Mouse (Mus musculus) cerebellum, postnatal 36 days (tissue): ENCODE results near the gene Fam187a.
A peak's percentile ranks its signal among the peaks of the same experiment; 100 is the strongest.

Experiments used
- DNase-seq, 2 experiments: peaks; one replicate each; pipeline ENCODE4 v3.0.0; 2021 to 2022; ENCODE audit warnings: mixed read lengths in 2 of 2

The Fam187a gene

DNA sequence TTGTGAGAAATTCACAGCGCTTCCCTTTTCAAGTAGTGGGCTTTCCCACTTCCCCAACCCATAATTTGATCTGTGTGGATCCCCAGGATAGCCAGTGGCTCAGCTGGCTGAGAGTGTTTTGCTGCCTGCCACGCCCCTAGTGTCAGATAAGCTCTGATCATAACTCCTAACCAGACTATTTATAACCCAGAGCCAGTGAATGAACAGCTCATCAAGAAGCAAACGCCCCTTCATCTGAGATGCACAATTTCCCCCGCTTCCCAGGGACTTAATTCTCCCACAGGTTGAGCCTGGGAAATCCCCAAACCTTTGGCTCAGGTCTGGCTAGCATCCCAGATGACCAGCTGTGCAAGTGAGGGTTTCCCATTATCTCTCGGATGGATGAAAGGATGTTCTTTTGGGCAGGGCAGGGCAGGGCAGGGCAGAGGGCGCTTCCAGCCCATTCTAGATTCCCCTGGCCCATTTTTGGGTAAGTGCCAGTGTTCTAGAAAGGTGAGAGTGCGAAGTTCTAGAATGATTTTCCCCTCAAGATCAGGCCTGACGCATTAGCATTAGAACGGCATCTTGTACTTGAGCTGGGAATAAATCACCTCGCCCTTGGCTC is at the start of gene Fam187a:
Fam187a (plus strand) TSS at position 554 of the 604 bp plus-strand sequence.
- DNase-seq, result no peak

DNA sequence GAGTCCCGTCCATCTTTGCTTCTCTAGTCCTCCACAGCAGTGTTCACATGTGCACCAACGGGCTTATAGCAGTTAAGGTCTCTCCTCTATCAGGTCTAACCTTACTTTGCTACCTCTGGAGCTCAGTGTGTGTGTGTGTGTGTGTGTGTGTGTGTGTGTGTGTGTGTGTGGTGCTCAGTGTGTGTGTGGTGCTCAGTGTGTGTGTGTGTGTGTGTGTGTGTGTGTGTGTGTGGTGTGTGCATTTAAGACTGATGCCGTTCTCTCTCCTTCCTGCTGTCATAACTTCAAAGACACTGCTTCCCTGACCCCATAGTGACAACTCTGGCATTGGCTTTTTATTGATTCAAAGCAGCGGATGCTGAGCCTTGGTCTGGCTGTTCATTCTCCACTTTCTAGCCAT is 49.4 kb upstream of the Fam187a start, which contains the start of gene Higd1b:
Higd1b (plus strand) TSS at position 301 of the 400 bp plus-strand sequence.
- DNase-seq, result no peak

DNA sequence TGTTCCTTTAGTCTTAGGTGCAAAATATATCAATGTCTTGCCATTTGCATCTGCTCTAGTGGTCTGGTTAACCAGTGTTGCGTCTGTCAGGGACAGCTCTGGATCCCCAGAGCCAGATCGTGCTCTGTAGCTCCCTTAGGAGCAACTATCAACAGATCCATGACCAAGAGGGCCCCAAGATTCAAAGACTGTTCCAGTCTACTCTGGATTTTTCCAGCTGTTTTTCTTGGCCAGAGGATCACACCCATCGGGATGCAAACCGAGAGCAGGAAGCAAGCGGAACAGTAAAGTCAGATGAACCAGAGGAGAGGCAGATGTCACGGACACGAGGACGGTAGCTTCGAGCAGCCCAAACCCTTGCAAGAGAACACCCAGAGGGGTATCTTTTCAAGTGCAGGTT is 48.8 kb upstream of the Fam187a start:
- DNase-seq, result no peak

DNA sequence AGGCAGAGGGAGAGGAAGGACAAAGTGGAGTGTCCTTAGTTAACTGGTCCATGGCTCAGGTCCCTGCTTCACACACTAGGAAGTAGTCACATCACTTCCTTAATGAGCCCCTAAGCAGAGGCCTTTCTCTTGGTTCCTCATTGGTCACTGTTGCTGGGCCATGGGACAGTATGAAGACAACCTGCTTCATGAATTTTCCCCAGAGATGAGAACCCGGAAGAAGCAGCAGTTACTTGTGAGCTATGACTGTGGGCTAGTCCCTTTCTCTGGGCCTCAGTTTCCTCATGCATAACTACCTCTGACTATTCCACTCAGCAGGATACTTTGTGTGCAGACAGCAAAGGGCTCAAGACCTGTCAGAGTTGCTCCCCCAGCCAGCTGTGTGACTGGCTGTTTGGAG is 47.6 kb upstream of the Fam187a start:
- DNase-seq, result no peak

DNA sequence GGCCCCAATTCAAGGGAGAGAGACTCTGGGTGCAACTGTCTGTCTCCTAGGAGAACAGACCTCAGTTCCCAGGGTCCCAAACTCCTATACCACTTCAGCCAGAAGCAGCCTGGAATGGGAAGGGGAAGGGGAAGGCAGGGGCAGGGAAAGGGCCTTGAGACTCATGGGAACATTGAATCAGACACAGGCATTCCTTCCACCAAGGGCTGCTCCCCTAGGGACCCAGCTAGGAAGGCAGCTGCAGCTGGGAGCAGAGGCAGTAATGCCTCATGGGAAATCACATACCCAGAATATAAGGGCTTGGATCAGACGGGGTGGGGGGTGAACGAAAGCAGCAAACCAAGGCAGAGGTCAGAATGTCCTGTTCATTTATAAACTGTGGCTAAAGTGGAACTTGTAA is 46.8 kb upstream of the Fam187a start:
- DNase-seq, result no peak

DNA sequence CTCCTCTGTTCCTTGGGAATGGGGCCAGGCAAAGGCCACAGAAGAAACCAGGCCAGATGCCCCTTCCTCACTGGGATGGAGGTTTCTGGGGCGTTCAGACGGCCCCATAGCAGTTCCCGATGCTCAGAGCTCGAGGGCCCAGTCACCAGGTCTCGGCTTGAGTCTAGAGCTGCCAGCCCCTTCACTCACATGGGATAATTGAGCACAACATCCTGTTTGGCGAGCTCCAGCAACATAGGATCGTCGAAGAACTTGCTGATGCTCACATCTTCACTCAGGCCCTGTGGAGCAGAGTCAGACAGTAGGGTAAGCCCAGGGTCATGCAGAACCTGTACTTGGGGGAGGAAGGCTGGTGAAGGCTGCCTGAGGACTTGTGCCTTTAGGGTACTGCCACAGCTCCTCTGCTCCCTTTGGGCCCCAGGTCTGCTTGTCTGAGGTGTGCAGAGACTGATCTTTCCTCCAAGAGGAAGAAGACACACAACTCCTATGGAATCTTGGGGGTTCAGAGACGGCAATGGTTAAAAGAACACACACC is 46.3 kb upstream of the Fam187a start:
- no peak for DNase-seq

DNA sequence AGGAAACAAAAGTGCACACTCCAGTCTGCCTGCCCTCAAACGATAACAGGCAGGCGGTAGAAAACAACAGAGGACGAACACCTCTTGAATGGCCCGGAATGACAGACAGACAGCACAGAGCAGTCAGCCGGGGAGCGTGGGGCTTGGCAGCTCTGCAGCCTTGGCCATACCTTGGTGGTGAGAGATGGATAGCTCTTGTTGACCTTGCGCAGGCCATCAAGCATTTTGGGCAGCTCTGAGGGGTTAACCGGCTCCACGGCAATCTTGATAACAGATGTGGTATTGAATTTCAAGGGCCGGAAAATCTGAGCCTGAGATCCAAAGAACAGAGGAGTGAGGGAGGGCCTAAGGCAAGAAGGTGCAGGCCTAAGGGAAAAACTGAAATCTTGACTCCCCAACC is 39.0 kb upstream of the Fam187a start:
- no peak for DNase-seq

DNA sequence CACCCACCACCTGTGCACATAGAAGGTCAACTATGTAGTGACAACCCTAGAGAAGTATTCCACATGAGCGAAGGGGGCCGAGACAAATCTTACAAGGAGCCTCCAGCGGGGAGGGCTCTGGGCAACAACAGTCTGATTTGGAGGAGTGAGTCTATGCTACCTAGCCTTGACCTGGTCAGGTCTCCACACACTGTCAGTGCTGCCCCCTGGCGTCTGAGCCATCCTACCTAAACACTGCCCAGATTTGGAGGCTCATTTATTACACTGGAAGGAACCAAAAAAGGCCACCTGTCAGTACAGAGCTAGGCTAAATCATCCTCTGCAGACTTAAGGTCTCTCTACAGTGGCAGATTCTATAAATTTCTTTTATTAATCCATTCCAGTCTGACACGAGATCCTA is 33.1 kb upstream of the Fam187a start:
- DNase-seq, result peak; percentile 78 to 79

DNA sequence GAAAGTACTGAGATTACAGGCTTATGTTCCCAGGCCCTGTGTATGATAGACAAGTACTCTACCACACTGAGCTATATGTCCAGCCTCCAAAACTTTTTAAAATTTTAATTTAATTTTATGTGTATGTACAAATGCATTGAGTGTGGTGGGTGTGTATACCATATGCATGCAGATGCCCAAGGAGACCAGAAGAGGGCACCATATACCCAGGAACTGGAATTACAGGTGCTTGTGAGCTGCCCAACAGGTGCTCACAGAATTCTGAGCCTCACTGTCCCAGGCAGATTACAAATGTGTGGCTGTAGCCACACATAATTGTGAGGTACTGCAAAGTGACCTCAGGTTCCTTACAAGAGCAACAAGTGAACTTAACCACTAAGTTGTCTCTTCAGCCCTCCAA is 31.2 kb upstream of the Fam187a start:
- DNase-seq, result no peak

DNA sequence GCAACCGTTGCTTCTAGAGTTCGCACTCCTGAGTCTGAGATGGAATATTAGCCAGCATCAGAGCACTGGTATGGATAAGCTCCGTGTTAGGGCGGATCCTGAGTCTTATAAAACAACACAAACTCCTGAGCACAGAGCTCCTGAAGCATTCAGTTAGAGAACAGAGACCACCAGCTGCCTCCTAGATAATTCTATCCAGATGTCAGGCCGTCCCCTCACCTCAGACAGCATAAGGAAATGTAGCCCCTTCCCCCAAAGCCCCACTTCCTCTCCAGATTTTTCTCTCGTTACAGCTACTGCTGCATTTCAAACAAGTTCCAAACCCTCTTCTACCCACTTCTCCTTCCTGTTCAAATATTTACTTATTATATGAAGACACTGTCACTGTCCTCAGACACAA is 29.0 kb upstream of the Fam187a start:
- DNase-seq, result no peak

DNA sequence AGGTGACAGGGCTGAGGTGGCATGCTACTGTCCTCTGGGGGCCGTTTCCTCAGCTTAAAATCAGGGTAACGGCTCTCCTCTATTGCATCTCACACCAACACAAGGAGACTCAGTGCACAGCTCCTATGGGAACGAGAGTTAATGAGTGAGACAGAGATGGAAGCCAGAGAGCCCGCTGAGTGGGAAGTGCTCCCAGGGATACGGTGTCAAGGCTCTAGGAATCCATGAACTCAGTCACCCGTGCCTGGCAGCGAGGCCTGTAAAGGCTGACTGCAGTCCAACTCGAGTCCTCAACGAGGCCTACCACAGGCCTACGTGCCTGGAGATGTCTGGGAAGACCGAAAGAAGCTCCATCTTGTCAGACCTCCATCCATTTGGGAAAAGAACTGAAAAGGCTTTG is 26.0 kb upstream of the Fam187a start:
- peak; percentile 28 to 37 for DNase-seq

DNA sequence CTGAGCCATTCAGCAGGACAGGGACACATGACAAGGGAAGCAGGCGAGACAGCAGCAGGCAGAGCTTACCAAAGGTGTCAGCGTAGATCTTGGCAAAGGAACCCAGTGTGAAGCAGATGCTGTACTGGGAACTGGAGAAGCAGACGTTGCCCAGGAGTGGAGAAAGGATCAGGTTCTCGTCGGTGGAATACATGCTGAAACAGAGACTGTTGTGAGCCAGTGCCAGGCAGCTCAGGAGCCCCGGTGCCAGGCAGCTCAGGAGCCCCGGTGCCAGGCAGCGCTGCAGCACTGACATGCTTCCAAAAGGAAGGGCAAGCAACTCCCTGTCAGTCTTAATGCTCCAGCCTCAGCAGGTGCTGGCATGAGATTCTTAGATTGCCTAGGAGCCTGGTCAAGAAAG is 25.0 kb upstream of the Fam187a start:
- peak; percentile 35 to 42 for DNase-seq

DNA sequence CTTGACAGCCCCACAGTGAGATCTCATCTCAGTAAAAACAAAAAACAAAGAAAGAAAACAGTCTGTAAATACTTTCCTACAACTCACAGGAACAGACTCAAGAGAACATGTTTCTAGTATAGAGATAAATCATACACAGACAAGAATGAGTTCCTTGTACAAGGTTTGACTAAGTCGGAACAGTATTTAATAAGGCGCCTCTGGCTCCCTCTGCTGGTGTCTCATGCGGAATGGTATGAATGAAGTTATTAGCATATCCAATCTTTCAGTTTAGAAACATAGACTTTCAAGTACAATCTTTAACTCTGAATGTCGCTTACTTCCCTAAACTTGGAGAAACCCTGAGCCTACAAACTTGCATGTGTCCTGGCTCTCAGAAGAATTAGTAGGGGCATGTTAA is 20.7 kb upstream of the Fam187a start:
- peak; percentile 73 to 80 for DNase-seq

DNA sequence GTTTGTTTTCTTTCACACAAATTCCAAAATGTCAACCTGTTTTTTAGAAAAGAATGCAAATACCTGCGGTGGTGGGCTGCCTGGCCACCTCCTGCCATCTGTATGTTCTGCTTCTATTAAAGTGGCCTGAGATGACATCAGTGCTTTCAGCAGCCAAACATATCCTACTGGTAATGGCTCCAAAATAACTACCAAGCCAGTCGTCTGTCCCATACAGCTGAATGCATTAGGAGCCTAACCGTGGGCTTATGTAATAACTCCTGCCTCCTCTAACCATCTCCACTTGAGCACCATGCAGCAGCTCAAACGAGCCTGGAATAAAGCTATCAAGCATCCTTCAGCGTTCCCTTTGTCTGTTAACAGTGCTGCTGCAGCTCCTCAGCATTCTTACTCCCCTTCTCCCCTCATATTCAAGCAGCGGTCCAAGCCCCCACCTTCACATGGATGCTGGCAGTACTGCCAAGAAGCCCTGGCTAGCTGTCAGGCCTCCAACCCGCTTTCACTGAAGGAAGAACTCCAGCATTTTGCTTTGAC is 10.1 kb upstream of the Fam187a start:
- DNase-seq, result peak; percentile 75 to 78

DNA sequence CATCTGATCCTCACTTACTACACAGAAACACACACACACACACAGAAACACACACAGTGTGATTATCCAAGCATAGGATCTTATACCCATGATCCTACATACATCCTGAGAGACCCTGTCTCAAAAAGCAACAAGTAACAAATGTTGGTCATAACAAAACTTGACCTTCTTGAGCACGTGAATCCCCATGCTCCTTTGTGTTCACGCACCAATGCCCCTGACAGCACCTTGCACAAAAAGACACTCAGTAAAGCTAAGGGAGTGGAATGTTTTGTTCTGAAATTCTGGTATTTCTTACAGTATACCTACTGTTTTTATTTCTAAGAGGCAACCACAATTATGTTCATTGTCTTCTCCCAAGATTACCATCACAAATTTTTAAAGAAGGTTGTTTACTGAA is 5.4 kb upstream of the Fam187a start:
- no peak for DNase-seq

DNA sequence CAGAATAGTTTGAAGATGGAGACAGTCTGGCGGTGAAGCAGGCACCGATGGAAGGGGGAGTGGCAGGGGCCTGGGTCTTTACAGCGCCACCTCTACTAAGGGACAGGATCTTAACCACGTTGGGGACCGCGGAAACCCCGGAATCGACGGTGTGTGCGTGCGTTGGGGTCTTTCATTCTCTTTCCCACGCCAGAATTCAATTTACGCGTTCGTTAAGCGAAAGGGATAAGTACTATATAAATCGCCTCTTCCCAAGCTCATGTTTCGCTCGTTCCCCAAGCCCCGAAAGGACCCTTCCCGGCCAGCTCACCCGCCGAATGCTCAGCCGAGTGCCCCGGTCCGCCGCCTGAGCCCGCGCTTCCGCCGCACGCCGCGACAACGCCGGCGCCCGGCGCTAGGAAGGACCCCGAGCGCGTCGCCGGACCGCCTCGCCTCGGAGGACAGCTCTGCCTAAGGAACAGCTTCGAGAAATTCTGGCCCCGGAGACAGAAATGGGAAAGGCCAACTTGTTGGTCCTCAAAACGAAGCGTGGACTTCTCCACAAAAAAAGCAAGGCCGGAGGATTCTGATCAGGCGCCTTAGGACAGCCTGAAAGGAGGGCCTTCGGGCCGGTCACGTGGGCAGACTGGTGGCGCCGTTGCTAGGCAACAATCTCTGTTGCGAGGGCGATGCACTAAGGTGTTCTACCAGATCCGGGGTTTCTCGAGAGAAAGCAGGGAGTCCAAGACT is 4.2 kb upstream of the Fam187a start, which contains the start of the genes Eftud2 and Ccdc103:
Eftud2 (minus strand) TSS at position 401 of the 729 bp plus-strand sequence.
Ccdc103 (plus strand) TSS at position 620 of the 729 bp plus-strand sequence.
- DNase-seq, result peak; percentile 88 to 96

DNA sequence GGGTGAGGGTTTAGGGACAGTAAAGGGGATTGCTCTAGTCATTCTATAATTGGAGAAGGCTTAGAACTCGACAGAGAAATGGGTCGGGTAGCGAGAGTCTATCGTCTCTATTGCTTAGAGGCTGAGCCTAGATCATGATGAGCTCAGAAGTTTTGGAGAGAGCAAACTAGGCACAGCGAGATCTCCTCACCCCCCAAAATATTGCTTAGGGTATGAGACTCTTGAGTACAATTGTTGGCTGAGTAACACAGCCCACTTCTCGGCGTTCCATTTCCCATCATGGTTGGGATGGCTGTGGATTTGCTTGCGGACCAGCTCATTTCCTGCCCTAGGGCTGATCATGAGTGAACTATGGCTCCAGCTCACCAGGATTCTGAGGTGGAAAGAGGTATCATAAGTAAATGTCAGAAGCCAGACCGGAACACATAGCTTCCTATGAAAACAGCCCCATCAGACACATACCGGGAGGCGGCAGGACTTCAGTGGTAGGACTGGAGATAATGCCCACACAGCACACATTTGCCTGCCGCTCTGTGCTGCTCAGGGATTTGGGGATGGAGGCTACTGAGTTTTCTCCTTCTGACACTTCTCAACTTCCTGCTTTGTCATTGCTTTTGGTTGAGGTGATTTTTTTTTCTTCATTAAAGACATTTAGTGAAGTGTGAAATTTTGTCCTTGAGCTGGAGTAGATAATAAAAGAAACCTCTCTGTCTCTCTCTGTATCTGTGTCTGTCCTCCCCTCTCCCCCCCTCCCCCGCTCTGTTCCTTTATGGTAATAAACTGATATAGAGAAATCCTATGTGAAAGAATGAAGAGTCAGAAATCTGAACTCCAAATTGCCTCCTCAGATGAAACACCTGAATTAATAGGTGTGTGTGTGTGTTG is 3.4 kb upstream of the Fam187a start:
- no peak for DNase-seq

DNA sequence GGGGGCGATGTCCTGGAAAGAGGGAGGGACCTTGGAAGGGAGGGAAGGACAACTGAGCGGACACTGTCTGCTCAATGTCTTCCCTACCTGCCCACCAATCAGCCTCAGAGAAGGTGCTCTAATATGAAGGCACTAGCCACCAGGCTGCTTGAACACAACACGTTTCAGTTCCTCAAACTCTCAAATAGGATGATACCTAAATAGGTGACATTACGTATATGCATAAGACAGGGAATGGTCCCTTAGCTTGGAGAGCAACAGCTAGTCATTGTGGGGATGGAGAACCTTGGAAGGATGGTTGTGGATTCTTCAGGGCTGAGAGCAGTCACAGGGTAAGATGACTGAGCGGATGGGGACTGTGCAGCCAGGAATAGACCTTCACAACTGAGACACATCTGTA is 2.5 kb downstream of the Fam187a start:
- no peak for DNase-seq

DNA sequence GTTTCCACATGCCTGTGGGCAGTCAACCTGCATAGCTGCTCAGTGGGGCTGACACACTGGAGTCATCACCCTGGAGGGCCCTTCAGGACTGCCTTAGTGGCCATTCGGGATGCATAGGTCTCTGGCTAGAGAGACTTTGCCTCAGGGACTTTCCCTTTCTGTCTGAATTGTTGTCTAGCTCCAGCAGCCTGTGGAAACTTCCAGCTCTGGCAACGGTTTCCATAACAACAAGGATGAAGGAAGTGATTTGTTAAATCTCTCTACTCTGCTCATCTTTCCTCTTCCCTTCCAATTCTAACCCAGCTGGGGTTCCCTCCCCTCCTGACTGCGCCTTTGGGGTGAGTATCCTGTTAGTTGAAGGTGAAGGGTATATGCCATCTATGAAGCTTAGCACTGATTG is 3.2 kb downstream of the Fam187a start:
- no peak for DNase-seq

DNA sequence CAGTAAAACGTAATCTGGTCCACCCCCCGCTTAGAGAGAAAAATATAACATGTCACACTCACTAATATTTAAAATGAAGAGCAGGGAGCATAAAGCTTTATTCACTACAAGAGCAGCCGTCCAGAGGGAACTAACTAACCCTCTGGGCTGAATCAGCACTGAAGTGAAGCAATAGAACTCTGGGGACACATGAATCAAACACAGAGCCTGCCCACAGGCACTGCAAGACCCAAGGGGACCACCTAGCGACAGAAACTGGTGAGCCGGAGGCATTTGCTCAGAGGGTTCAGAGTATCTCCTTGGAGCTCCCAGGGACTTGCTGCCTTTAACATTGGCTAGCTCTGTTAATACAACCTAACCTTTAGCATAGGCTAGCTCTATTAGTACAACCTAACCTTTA is 5.1 kb downstream of the Fam187a start:
- DNase-seq, result no peak

DNA sequence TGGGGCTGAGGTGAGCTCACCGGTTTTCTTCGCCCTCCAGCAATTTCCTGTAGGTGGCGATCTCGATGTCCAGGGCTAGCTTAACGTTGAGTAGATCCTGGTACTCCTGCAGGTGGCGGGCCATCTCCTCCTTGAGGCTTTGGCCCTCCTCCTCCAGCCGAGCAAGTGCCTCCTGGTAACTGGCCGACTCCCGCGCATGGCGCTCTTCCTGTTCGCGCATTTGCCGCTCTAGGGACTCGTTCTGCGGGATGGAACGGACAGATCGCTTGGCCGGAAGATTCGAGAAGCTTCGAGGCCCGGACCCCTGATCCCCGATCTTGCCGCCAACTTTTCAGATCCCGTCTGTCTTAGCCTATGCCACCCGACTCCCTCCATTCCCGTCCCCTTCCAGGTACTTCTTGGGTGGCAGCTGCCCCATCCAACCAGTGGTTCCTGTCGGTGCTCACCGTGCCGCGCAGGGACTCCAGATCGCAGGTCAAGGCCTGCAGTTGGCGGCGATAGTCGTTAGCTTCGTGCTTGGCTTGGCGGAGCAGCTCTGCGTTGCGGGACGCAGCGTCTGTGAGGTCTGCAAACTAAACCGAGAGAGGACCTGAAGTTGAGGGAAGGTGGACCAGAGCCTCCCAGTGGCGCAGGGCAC is 8.2 kb downstream of the Fam187a start:
- peak; percentile 69 to 70 for DNase-seq

DNA sequence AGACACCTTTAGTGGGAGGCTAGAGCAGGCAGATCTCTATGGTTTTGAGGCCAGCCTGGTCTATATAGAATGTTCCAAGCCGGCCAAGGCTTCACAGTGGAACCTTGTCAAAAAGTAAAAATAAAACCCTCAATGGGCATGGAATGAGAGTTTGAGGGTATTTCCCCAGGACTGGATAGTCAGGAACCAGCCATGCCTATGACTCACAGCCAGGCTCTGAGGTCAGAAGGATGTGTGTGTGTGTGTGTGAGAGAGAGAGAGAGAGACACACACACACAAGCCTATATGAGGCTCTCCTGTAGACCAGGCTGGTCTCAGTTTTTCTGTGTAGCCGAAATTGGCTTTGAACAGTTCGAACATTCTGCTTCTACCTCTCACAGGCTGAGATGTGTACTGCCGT is 9.7 kb downstream of the Fam187a start:
- DNase-seq, result no peak
